Mouse (Mus musculus) olfactory bulb, adult 2 months (tissue): ENCODE data around the gene A830005F24Rik.

Source experiments
- CTCF ChIP-seq: fragments of 200-500 bp; IDR thresholded peaks from 2 replicates; pipeline ENCODE4 v1.5.1; 2012; ENCODE audit warnings: low read depth, mild to moderate bottlenecking, low read length, moderate library complexity; ENCODE audit not compliant: insufficient read depth
- POLR2A ChIP-seq: fragments of 200-500 bp; IDR thresholded peaks from 2 replicates; pipeline ENCODE4 v1.6.1; 2012; ENCODE audit warnings: mild to moderate bottlenecking, low read depth, low read length, moderate library complexity; ENCODE audit not compliant: insufficient read depth

DNA sequence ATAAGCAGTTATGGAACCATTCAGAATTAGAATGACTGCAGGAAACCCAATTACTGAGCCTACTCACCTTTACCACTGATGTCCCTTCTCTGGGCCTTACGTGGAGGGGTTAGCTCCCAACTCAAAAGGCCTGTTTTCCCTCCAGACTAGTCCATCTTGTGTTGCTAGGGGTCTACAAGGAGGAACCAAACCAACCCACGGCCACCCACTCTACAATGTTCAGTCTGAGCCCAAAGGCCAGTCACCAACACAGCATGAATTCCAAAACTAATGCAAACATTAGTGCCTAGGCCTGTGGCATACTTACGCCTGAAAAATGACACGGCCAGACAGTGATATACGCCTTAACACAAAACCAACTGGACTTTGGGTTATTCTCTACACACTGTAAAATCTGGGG lies 20.1 kb downstream of the A830005F24Rik start:
- TF ChIP-seq CTCF (no peak), POLR2A (no peak)
